Mouse (Mus musculus) ZHBTc4 (cell line): ENCODE measurements around the gene Cox8a.

ENCODE experiments used
- DNase-seq: peaks from one replicate; pipeline ENCODE4 v3.0.0-alpha.2; 2011; ENCODE audit warnings: low read depth, low spot score

Gene Cox8a

DNA sequence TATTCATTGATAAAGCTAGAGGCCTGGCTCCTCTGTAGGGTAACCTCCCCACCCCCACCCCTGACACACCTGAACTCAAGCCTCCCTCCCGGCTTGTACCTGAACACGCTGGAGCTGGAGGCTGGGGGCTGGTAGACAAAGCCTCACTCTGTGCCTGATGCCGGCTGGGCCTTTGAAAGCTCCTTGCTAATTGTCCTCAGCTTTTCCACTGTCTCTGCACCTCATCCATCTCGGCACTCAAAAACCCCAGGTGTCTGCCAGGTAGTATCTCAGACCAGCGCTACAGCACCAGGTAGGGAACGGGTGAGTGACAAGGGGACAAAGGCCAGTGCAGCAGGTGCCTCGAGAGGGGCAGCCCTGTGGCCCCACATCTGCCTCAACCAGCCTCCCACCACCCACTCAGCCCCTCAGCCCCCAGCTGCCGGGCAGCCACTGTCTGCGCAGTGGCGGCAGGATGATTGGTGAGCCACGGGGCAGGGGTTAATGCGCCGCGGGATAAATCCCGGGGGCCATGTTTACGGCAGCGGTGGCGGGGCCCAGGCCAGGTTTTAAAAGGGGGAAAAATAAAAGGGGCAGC, 31.6 kb downstream of the Cox8a start:
- DNase-seq, result no peak

DNA sequence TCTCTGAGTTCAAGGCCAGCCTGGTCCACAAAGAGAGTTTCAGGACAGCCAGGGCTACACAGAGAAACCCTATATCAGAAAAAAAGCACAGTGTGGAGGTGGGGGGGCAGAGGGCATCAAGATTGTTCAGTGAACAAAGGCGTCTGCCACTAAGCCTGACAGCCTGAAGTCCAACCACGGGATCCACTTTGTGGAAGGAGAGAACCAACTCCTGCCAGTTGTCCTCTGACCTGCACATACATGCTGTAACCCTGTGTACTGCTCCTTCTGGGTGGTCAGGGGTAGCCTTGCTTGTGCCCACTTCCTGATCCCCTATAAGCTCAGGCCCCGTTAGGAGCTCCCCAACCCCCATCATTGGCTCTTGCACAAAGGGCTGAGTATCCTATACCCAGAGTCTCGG, 32.4 kb downstream of the Cox8a start:
- DNase-seq, result no peak

DNA sequence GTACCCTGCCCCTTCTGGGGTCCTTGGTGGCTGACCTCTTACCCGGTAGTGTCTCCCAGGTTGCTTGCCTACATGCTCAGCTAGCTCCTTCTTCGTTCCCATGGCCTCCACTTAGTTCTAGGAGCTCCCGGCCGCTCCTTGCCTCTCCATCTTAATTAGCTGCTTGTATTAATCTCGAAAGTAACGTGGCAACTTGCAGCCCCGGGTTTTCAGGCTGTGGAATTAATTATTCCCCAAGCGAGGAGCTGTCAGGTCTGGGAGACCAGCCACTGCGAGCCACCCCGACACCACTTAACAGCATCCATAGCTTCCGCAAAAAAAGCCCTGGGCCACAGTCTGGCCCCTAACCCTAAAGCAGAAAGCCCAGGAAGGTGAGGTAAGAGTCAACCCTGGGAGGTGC, 34.0 kb downstream of the Cox8a start:
- no peak for DNase-seq

DNA sequence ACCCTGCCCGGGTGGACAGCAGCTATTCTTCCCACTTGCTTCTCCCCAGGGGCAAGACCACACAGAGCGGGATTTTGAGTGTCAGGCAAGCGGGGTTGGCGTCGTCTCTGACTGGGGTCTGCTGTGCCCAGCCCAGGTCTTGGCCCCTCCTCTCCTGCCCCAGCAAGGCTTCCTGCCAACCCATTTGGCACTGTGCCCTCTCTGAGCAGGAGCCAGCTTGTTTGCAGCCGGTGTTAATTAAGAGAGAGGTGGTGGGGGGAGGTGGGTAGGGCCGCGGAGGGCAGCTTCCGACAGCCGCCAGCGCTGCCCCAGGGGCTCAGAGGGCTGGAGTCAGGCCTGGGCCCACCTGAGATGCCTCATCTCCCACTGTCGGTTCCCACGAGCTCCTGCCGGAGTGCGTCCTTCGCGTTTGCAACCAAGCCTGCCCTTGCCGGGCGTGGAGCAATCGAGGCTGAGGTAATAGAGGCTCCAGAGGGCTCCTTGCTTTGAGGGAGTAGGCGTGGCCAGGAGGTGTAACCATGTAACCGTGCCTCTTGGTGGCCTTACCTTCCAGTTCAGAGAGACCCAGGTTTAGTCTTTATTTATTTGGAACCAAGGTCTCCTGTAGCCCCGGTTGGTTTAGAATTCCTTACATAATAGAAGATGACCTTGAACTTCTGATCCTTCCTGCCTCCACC, 35.0 kb downstream of the Cox8a start:
- DNase-seq, result peak; percentile 76

DNA sequence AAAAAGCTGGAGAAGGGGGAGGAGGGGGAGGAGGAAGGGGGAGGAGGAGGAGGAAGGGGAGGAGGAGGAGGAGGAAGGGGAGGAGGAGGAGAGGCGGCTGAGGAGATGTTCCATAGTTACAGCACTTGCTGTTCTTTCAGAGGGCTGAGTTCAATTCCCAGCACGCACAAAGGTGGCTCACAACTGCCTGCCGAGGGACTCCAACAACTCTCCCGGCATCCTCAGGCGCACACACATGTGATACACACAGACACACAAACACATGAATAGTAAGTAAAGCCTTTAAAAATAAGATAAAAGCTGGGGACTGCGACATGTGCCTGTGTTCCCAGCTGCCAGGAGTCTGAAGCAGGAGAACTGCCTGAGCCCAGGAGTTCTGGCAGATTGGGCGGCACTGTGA, 35.9 kb downstream of the Cox8a start:
- no peak for DNase-seq

DNA sequence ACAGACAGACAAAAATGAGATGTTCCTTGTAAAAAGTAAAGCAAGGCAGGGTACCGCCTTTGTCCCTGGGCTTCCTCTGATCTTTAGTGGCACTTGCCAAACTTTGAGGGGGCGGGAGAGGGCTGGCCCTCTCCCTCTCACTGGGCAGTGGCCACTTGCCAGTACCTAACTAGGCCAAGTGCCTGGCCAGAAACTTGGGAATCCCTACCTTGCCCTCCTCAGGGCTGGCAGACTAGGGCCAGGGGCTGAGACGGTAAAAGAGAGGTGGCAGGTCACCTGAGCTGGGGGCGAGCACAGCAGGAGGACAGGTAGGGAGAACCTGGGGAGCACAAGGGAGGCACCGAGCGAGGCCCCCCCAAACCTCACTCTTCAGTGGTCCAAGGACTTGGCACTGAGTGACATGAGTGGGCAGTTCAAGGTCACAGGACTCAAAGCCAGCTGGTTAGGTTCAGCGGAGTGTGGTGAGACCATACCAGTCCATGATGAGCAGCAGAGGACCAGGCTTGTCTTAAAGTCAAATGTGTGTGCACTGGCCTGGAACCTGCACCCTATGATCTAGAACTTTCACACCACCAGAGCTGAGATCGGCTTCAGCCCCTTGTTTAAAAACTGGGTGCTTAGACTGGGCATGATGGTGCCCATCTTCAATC, 36.5 kb downstream of the Cox8a start:
- no peak for DNase-seq

DNA sequence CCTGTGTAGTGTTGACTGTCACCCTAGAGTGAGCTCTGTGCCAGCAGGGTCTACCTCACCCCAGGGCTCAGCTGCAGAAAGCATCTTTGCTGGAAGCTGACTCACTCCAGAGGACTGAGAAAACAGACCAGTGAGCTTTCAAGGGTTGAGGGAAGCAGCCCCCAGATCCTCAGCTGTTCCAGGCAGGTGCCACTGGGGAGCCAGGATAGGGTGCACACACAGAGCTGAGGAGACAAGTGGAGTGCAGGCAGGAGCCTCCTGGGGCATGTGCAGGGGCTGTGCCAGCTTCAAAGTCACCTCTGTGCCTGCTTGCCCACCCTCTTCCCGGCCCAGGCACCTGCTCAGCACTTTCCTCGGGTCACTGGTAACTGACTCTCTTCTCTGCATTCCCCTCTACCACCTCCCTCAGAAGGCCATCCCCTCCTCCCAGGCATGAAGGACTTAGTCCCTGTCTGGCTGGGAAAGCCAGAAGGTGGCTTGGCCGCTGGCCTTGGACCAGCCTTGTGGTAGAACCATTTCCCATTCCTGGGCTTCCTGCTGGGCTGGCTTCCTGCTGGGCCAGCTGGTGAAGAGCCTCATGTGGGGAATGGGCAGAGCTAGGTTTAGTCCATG, 38.5 kb downstream of the Cox8a start:
- no peak for DNase-seq

DNA sequence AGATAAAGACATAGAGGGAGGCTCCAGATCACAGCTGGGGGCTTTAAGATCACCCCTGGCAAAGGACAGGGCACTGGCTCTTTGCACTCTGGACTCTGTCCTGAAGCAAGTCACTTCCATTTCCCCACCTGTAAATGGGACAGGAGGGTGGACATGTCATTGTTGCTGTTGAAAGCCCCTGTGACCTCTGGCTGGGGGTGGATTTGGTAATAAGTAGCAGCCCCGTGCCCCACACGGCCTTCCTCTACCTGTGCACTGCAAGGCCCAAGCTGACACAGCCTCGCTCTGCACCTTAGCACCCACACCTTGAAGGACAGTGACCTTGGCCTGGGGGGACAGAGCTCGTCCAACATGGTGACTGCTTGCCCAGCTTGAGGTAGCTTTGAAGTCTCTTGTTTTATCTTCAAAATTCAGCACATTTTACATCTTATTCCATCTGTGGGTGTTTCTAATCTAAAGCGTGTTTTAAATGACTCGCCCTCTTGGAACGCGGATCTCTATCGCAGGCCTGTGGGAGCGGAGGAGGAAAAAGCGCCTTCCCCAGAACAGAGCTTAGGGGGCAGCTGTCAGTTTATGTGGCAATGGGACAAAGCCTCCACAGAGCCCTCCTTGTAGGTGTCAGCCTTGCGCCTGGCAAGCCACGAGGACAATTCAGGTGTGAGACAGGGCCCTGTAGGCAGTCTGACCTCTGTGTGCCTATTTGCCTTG, 39.5 kb downstream of the Cox8a start:
- DNase-seq, result no peak

DNA sequence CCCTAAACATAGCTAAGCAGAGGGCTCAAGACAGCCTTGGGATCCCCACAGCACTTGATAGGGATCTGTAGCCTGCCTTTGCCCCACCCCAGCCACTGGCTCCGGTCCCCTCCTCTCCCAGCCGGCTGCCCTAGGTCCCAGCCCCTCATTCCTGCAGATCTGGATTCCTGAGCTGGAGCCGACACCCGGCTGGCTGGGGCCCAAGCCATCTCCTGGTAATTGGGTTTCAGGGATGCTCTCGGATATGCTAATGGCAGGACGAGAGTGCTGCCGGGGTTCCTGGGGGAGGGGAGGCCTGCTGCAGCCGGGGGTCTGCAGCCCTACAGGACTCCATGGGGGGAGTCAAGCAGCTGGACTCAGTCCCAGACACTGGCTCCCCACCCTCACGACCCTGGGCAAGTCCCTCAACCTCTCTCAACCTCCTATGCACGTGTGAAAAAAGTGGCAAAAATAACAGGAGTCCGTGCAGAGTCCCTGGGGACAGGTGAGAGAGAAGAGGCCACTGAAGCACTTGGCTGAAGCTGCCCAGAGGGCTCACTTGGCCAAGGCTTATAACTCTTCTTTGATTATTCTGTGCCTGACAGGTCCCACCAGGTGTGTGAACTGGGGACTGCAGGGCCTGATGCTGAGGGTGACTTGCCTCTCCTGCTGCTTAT, 41.2 kb downstream of the Cox8a start:
- DNase-seq, result peak; percentile 52

DNA sequence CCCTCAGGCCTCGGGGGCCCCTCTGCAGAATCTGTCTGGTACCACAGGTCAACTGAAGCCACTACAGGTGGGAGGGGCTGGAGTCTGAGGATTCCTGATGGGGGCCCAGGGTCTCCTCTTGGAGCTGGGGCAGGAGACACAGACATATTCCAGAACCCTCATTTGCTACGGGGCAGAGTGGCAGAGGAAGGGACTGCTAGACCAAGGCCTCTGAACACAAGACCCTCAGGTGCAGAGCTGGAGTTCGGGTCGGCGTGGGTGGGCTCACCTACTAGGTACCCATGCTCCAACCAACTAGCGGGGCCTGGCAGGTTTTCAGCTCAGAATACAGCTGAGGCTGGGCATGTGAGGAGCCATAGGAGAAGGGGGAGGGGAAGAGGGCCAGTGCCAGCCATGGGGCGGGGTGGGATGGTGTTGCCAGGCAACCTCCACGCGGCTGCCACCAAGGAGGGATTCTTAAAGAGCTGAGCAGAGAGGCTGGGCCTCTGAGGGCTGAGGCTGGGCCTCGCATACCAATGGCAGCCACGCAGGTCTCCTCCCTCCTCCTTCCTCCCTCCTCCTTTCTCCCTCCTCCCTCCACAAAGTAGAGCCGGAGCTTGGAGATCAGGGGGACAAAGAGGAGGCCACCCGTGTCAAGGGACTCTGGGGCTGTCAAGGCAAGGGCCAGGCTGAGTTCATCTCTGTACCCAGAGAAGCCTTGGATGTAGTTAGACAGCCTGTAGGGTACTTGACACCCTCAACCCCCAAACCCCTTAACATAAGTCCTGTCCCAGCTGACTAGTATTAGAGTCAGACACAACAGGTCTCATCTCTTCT, 45.2 kb downstream of the Cox8a start:
- DNase-seq, result peak; percentile 71

DNA sequence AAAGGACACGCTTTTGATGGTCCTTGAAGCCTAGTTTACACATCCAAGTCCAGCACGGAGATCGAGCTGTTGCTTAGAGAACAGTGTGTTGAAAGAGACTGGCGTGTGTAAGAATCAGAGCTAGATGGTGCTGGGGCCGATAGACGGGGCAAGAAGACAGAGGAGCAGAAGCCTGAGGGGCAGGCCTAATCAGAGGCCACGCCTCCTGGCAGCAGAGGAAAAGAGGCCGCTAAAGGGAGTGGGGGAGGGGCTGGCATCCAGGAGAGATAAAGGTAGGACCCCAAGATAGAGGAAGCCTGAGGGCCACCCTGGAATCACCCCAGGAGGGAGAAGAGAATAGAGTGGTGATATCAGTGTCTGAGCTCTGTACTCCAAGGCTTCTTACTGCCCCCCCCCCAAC, 46.0 kb downstream of the Cox8a start:
- DNase-seq, result peak; percentile 67

DNA sequence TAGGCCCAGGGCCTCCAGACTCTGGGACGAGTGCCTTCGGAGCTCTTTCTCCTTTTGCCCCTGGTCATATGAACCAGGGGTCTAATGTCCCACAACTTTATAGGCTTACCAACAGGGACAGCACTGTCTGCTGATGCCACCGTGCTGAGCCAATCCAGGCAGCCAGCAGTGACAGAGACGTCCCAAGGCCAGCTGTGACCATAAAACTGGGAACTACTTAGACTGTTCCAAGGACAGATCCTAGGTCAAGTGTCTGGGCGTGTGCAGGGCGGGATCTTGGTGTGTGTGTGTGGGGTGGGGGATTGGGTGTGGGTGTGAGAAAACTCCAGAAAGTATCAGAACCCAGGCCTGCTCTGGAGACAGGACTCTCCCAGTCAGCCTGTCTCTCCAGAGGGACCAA, 46.5 kb downstream of the Cox8a start:
- peak; percentile 65 for DNase-seq

DNA sequence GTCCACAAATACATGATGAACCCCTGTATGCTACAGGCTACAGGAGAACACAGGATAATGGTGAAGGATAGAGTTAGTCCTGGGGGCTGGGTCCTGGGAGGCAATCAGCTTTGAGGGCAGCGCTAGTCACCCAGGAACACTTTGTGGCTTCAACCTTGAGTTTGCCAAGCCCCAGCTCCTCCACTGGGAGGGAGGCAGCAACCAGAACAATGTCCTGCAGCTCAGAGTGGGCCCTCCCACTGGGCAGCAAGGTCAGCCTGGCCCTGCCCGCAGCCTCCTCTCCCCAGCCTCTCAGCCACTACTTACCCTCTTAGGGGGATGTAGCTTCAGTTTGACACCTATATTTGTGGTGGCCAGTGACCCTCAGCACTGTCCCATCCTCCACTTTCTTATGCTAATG, 49.0 kb downstream of the Cox8a start:
- DNase-seq, result no peak

DNA sequence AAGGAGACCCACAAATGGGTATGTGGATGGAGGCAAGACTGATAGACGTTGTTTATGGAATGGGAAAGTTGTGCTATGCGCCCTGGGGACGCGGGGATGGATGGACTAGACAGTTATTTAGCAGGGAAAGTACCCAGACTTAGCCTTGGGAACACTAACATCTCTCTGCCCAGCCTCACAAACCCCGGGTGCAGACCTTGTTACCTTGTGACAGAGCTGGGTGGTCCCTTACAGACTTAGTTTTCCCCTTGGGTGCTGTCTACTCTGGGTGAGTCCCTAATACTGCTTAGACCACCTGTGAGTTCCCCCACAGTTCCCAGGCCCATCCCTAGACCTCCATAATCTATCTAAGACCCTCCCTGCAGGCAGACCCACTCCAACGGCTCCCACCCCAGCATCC, 50.6 kb downstream of the Cox8a start:
- no peak for DNase-seq

DNA sequence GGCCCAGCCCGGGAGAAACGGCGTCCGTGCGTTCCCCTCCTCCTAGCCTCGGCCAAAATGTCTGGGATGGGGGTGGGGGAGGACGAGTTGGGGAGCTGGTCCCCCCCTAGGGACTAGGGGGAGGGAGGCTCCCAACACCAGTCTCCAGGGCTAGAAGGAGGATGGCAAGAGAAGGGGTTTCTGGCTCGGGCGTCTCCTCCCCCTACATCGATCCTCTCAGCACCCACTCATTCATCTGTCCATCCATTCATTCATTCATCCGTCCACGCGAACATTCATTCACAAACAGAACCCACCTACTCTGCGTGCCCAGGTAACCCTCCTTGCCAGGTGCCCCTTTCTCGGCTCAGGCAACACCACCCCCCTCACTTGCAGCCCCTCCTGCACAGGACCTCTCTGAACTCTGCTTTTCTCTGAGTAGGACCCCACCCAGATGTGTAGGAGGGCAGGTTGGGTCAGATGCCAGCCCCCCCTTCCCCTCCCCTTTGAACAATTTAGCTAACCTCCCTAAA, 51.2 kb downstream of the Cox8a start:
- no peak for DNase-seq

DNA sequence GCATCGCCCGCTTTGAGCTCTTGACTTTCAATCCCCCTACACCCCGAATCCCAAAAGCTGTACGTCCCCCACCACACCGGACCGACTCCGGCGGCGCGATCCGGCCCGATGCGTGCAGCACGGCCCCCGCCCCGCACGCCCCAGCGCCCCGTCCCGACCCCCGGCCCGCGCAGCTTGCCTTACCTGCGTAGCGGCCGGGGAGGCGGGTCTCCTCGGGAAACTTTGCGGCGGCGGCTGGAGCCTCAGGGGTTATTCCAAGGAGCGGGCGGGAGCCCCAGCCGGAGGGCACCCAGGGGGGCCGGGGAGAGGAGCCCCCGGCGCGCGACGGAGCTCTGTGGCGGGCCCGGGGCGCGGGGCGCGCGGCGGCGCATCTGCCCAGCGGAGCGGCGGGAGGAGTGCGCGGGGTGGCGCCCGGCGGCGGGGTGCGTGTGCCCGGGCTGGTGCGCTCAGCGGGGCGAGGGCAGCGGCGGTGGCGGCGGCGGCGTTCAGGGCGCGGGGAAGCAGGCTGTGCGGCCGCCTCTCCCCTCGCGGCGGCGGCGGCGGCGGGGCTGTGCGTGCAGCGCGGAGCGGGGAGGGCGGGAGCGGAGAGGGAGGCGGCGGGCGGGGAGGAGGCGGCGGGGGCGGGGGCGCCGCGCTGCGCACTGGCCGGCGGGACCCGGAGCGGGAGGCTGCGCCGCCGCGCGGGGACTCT, 51.8 kb downstream of the Cox8a start:
- DNase-seq, result no peak
